Mouse (Mus musculus) liver, embryonic 16.5 days (tissue): Measurements from ENCODE around the gene Proser3. TPM values are rescaled to one million over a fixed set of nuclear protein-coding genes. Genes with fewer than 3 reads are reported as not detected.

ENCODE experiments used
- ATAC-seq: fragments of 200-750 bp; cut with Nextera tagmentation; 2 replicates; pipeline ENCODE4 v1.8.0; 2017; ENCODE audit warnings: low read depth, mild to moderate bottlenecking, moderate number of reproducible peaks, moderate library complexity
- H3K27ac ChIP-seq: fragments of 300-500 bp; sonication (generic); 2 replicates; pipeline ENCODE4 v1.5.1; 2014; ENCODE audit warnings: mild to moderate bottlenecking, low read length
- H3K27me3 ChIP-seq: fragments of 300-500 bp; sonication (generic); 2 replicates; pipeline ENCODE4 v1.6.1; 2014; ENCODE audit warnings: low read depth, low read length, mixed read lengths; ENCODE audit not compliant: control insufficient read depth, insufficient read depth
- H3K36me3 ChIP-seq: fragments of 300-500 bp; sonication (generic); 2 replicates; pipeline ENCODE4 v1.6.1; 2014; ENCODE audit warnings: mild to moderate bottlenecking; ENCODE audit not compliant: control insufficient read depth, insufficient read depth
- H3K4me1 ChIP-seq: fragments of 300-500 bp; sonication (generic); 2 replicates; pipeline ENCODE4 v1.6.1; 2014; ENCODE audit warnings: low read depth, low read length, mixed read lengths; ENCODE audit not compliant: control insufficient read depth
- H3K4me2 ChIP-seq: fragments of 300-500 bp; sonication (generic); 2 replicates; pipeline ENCODE4 v1.6.1; 2014; ENCODE audit warnings: low read depth, low read length, mixed read lengths
- H3K4me3 ChIP-seq: fragments of 300-500 bp; sonication (generic); 2 replicates; pipeline ENCODE4 v1.5.1; 2014; ENCODE audit warnings: low read depth, mild to moderate bottlenecking, low read length
- H3K9ac ChIP-seq: fragments of 300-500 bp; sonication (generic); 2 replicates; pipeline ENCODE4 v1.6.1; 2014; ENCODE audit warnings: low read depth, low read length
- H3K9me3 ChIP-seq: fragments of 300-500 bp; sonication (generic); replicated peaks from 2 replicates; pipeline ENCODE4 v1.6.1; 2016; ENCODE audit warnings: low read length; ENCODE audit not compliant: control insufficient read depth
- WGBS: fragments of 180-500 bp; shearing (Covaris S2); extraction: QIAGEN DNeasy Blood & Tissue Kit; methylation state at CpG from one replicate; pipeline ENCODE4 v1.1.7; 2014; ENCODE audit not compliant: insufficient replicate concordance; 5-methylcytosine and 5-hydroxymethylcytosine counted together
- polyA plus RNA-seq: library from polyadenylated mRNA; unstranded; fragments of >200 nt; fragmentation: Nextera tagmentation; extraction: Ambion mirVana; gene quantifications from 2 replicates; pipeline ENCODE4 v1.2.1, GENCODE M21; 2015

The Proser3 gene
- polyA plus RNA-seq, 1 experiment from 2014 or later: 3.0 TPM

GRCm38 (mm10) chr7:30533941-30534632 is 18.0 kb downstream of the Proser3 start:
- 15% methylated on average over 26 of the region's 26 CpGs for WGBS
- no peak for ATAC-seq
- H3K27ac ChIP-seq: no peak overlapping the region; the same call in 1 of the 2 replicates

GRCm38 (mm10) chr7:30532931-30533330 is 19.2 kb downstream of the Proser3 start:
- Histone ChIP-seq H3K4me3 (no peak overlapping the region), H3K9ac (no peak overlapping the region), H3K36me3 (peaks cover 6% of the 10 kb centered on the region), H3K4me1 (peaks cover 17% of the 10 kb centered on the region), H3K27ac (no peak overlapping the region), H3K4me2 (no peak overlapping the region), H3K9me3 (no peaks in the 10 kb centered on the region), H3K27me3 (no peaks in the 10 kb centered on the region)
- WGBS: 74% methylated on average over 8 of the region's 8 CpGs
- ATAC-seq: no peak

More at GRCm38 (mm10) chr7:30533941-30534632, 18.0 kb downstream of the Proser3 start:
- Histone ChIP-seq H3K4me2 (peak overlapping the region; percentile 99), H3K9ac (peak overlapping the region; percentile 79), H3K27me3 (no peaks in the 10 kb centered on the region), H3K9me3 (no peaks in the 10 kb centered on the region), H3K36me3 (peaks cover 4% of the 10 kb centered on the region), H3K4me1 (peaks cover 17% of the 10 kb centered on the region), H3K4me3 (peak overlapping the region; percentile 79)

GRCm38 (mm10) chr7:30531291-30531815 is 20.7 kb downstream of the Proser3 start:
- H3K4me3 ChIP-seq: no peak overlapping the region
- H3K4me1 ChIP-seq: peaks cover 17% of the 10 kb centered on the region
- H3K27me3 ChIP-seq: no peaks in the 10 kb centered on the region
- WGBS: 70% methylated on average over 9 of the region's 9 CpGs
- H3K36me3 ChIP-seq: peaks cover 7% of the 10 kb centered on the region
- H3K27ac ChIP-seq: no peak overlapping the region
- H3K9me3 ChIP-seq: no peaks in the 10 kb centered on the region
- no peak overlapping the region for H3K4me2 ChIP-seq
- H3K9ac ChIP-seq: no peak overlapping the region
- no peak for ATAC-seq

- no peaks in the 10 kb centered on the region for H3K27me3 ChIP-seq
- ATAC-seq: no peak
- no peak overlapping the region for H3K27ac ChIP-seq
- WGBS: 74% methylated on average over 14 of the region's 14 CpGs
- H3K9me3 ChIP-seq: no peaks in the 10 kb centered on the region
- H3K36me3 ChIP-seq: peaks cover 7% of the 10 kb centered on the region
- no peak overlapping the region for H3K9ac ChIP-seq
- H3K4me2 ChIP-seq: no peak overlapping the region
- H3K4me3 ChIP-seq: no peak overlapping the region
- no peaks in the 10 kb centered on the region for H3K4me1 ChIP-seq
These were observed 25.1 kb downstream of the Proser3 start for GRCm38 (mm10) chr7:30526981-30527380.

- Histone ChIP-seq H3K4me3 (no peak overlapping the region), H3K36me3 (peaks cover 4% of the 10 kb centered on the region), H3K9me3 (no peaks in the 10 kb centered on the region), H3K27ac (no peak overlapping the region), H3K4me2 (no peak overlapping the region), H3K27me3 (no peaks in the 10 kb centered on the region), H3K4me1 (no peaks in the 10 kb centered on the region), H3K9ac (no peak overlapping the region)
- no peak for ATAC-seq
- WGBS: 66% methylated on average over 17 of the region's 17 CpGs
These were observed 25.7 kb downstream of the Proser3 start for GRCm38 (mm10) chr7:30526399-30526798.

GRCm38 (mm10) chr7:30525954-30526353 is 26.1 kb downstream of the Proser3 start:
- no peak overlapping the region for H3K4me3 ChIP-seq
- H3K9ac ChIP-seq: no peak overlapping the region
- peaks cover 3% of the 10 kb centered on the region for H3K36me3 ChIP-seq
- no peaks in the 10 kb centered on the region for H3K27me3 ChIP-seq
- no peaks in the 10 kb centered on the region for H3K9me3 ChIP-seq
- H3K27ac ChIP-seq: no peak overlapping the region
- H3K4me2 ChIP-seq: no peak overlapping the region
- 53% methylated on average over 10 of the region's 10 CpGs for WGBS
- no peaks in the 10 kb centered on the region for H3K4me1 ChIP-seq
- ATAC-seq: no peak

GRCm38 (mm10) chr7:30524487-30524886 is 27.6 kb downstream of the Proser3 start:
- H3K9me3 ChIP-seq: no peaks in the 10 kb centered on the region
- H3K4me1 ChIP-seq: no peaks in the 10 kb centered on the region
- H3K9ac ChIP-seq: no peak overlapping the region
- peaks cover 3% of the 10 kb centered on the region; the same call in 1 of the 2 replicates for H3K36me3 ChIP-seq
- no peak overlapping the region for H3K4me3 ChIP-seq
- no peak overlapping the region for H3K4me2 ChIP-seq
- no peak overlapping the region for H3K27ac ChIP-seq
- H3K27me3 ChIP-seq: no peaks in the 10 kb centered on the region
- ATAC-seq: no peak
- 80% methylated on average over 6 of the region's 6 CpGs for WGBS

GRCm38 (mm10) chr7:30522871-30523270 is 29.2 kb downstream of the Proser3 start:
- 79% methylated on average over 10 of the region's 10 CpGs for WGBS
- H3K36me3 ChIP-seq: peaks cover under 1% of the 10 kb centered on the region; the same call in 1 of the 2 replicates
- H3K27me3 ChIP-seq: no peaks in the 10 kb centered on the region
- H3K9me3 ChIP-seq: no peaks in the 10 kb centered on the region
- H3K27ac ChIP-seq: no peak overlapping the region
- H3K4me3 ChIP-seq: no peak overlapping the region
- no peak overlapping the region for H3K9ac ChIP-seq
- H3K4me1 ChIP-seq: no peaks in the 10 kb centered on the region
- no peak for ATAC-seq
- no peak overlapping the region for H3K4me2 ChIP-seq

- no peak overlapping the region for H3K27ac ChIP-seq
- H3K4me3 ChIP-seq: no peak overlapping the region
- H3K4me1 ChIP-seq: no peaks in the 10 kb centered on the region
- no peak overlapping the region for H3K4me2 ChIP-seq
- no peaks in the 10 kb centered on the region for H3K27me3 ChIP-seq
- H3K9ac ChIP-seq: no peak overlapping the region
- ATAC-seq: no peak
- 66% methylated on average over 5 of the region's 5 CpGs for WGBS
- H3K9me3 ChIP-seq: no peaks in the 10 kb centered on the region
- no peaks in the 10 kb centered on the region for H3K36me3 ChIP-seq
These were observed 31.2 kb downstream of the Proser3 start for GRCm38 (mm10) chr7:30520856-30521255.
